Mouse (Mus musculus): Measurements from ENCODE around the gene Vmn2r76. TPM values are rescaled to one million over a fixed set of nuclear protein-coding genes. Genes with fewer than 3 reads are reported as not detected.
"Not testable (repeated sequence)": the region's sequence is repeated elsewhere in the genome, so short reads cannot be mapped to it uniquely, and the experiment has no call there.

Vmn2r76 gene
- polyA plus RNA-seq (2012; rRNA removed) = not detected in 2 replicates

DNA sequence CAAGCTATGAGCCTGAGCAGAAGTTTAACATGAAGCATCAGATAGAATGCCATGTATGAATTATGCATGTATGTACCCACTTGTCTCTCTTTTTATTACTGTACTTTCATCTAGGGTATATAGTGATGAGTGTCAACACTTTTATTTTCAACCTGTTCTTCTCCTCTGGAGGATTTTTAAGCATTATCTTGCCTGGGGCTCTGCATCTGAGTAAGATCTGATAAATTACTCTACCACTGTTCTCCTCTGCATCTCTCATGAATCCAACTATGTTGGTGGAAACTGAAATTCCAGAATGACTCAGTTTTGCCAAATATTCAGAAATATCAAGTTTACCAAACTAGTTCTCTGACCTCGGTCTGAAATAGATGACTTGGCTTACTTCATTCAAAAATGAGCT lies at the start of gene Vmn2r76:
Vmn2r76 (minus strand) TSS at position 101 of the 400 bp plus-strand sequence.
- Histone ChIP-seq H3K27me3 (ENCODE audit: control insufficient read depth, insufficient read depth, low read length) (no peaks in the 10 kb centered on the region), H3K36me3 (ENCODE audit: control insufficient read depth, insufficient read depth, low read length) (no peaks in the 10 kb centered on the region), H3K4me3 (ENCODE audit: low read depth, low read length) (no peak within 1 kb of the TSS), H3K27ac (ENCODE audit: insufficient read depth, low read depth, low read length) (no peak within 1 kb of the TSS), H3K4me1 (ENCODE audit: control insufficient read depth, insufficient read depth, insufficient read length, low read length) (no peaks in the 10 kb centered on the region)
- no peak for TF ChIP-seq CTCF (IDR thresholded peaks at IDR 0.05; ENCODE audit: extremely low read depth, insufficient read length, insufficient replicate concordance, low read depth, low read length)
- no peak for TF ChIP-seq POLR2A (IDR thresholded peaks at IDR 0.05; ENCODE audit: low read depth, low read length)
- WGBS = 72% methylated on average over 1 of the region's 1 CpGs

DNA sequence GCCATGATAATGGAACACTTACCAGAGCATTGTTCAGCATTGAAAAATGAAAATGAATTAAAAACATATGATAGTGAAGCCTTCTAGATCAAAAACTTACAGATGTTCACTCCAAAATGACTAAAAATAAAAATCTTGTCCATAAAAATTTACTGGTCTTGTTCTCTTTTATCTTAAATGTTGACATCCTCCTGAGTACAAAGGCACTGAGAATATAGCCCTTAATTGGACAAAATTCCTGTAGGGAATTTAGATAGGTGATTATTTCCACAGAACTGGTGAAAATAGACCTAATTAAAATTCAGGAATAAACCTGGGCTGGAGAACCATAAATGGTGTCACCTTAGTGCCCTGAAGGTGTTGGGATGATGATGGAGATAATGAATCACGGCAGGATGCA lies 31.0 kb upstream of the Vmn2r76 start, which contains the start of gene Olfr310:
Olfr310 (minus strand) TSS at position 101 of the 400 bp plus-strand sequence.
- Histone ChIP-seq H3K27me3 (ENCODE audit: control insufficient read depth, insufficient read depth, low read length) (no peaks in the 10 kb centered on the region), H3K4me1 (ENCODE audit: control insufficient read depth, insufficient read depth, insufficient read length, low read length) (no peaks in the 10 kb centered on the region), H3K4me3 (ENCODE audit: low read depth, low read length) (no peak within 1 kb of the TSS), H3K27ac (ENCODE audit: insufficient read depth, low read depth, low read length) (no peak within 1 kb of the TSS), H3K36me3 (ENCODE audit: control insufficient read depth, insufficient read depth, low read length) (no peaks in the 10 kb centered on the region)
- TF ChIP-seq POLR2A (IDR thresholded peaks at IDR 0.05; ENCODE audit: low read depth, low read length) = no peak
- no peak for TF ChIP-seq CTCF (IDR thresholded peaks at IDR 0.05; ENCODE audit: extremely low read depth, insufficient read length, insufficient replicate concordance, low read depth, low read length)
- WGBS = 57% methylated on average over 1 of the region's 1 CpGs

DNA sequence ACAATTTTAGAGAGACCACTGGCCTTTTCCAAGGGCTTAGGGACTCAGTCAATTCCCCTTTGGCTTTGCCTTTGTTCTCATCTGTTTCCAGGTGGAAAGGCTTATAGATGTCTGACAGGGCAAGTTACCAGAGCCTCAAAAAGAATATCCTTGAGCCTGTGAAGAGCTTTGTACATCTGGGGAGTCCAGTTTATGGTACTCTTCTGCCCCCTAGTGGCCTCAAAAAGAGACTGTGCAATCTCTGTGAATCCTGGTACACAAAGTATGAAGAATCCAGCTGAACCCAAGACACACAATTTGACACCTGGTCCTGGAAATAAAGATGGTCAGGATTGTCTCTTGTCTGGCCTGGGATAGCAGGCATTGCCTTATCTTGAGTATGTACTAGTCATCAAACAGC lies 34.8 kb downstream of the Vmn2r76 start:
- H3K27me3 ChIP-seq (ENCODE audit: control insufficient read depth, insufficient read depth, low read length) = no peaks in the 10 kb centered on the region

DNA sequence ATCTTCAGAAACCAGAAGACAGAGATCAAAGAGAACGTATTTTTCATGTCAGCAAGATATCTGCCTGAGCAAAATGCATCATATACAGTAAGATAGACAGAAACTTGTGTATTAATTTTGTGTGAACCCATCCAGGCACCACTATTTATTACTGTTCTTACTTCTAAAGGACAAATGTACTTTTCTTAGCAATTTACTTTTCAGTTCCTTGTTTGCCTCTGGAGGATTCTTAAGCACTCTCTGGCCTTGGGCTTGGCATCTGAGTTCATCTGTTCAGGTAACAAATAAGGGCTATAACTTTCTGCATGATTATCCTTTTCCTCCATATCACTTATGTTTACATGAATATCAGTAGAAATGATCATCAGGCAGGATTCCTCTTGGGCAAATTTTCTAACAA lies 74.4 kb downstream of the Vmn2r76 start, which contains the start of gene Vmn2r75:
Vmn2r75 (minus strand) TSS at position 101 of the 400 bp plus-strand sequence.
- not testable (repeated sequence) for H3K27ac ChIP-seq (ENCODE audit: insufficient read depth, low read depth, low read length); H3K36me3 ChIP-seq (ENCODE audit: control insufficient read depth, insufficient read depth, low read length); H3K27me3 ChIP-seq (ENCODE audit: control insufficient read depth, insufficient read depth, low read length); H3K4me3 ChIP-seq (ENCODE audit: low read depth, low read length); H3K4me1 ChIP-seq (ENCODE audit: control insufficient read depth, insufficient read depth, insufficient read length, low read length)
- WGBS = 30% methylated on average over 1 of the region's 1 CpGs

More for the DNA sequence above, 34.8 kb downstream of the Vmn2r76 start:
- Histone ChIP-seq H3K27ac (ENCODE audit: insufficient read depth, low read depth, low read length) (no peak overlapping the region), H3K4me1 (ENCODE audit: control insufficient read depth, insufficient read depth, insufficient read length, low read length) (no peaks in the 10 kb centered on the region), H3K4me3 (ENCODE audit: low read depth, low read length) (no peak overlapping the region), H3K36me3 (ENCODE audit: control insufficient read depth, insufficient read depth, low read length) (no peaks in the 10 kb centered on the region)
- TF ChIP-seq POLR2A (IDR thresholded peaks at IDR 0.05; ENCODE audit: low read depth, low read length) (no peak), CTCF (IDR thresholded peaks at IDR 0.05; ENCODE audit: extremely low read depth, insufficient read length, insufficient replicate concordance, low read depth, low read length) (no peak)

Other genes with a start within 250 kb of the Vmn2r76 start
- not detected in 2 replicates for gene Vmn2r75, start 74.5 kb downstream of the Vmn2r76 start, polyA plus RNA-seq (2012; rRNA removed)
- not detected in 2 replicates for gene Olfr310, start 30.9 kb upstream of the Vmn2r76 start, polyA plus RNA-seq (2012; rRNA removed)
- gene Olfr309, start 67.4 kb upstream of the Vmn2r76 start, polyA plus RNA-seq (2012; rRNA removed) = not detected in 2 replicates
- gene Olfr308, start 79.3 kb upstream of the Vmn2r76 start, polyA plus RNA-seq (2012; rRNA removed) = not detected in 2 replicates
- not detected in 2 replicates for gene Olfr307, start 91.3 kb upstream of the Vmn2r76 start, polyA plus RNA-seq (2012; rRNA removed)
- gene Olfr305, start 120.6 kb upstream of the Vmn2r76 start, polyA plus RNA-seq (2012; rRNA removed) = not detected in 2 replicates
- not detected in 2 replicates for gene Olfr304, start 140.3 kb upstream of the Vmn2r76 start, polyA plus RNA-seq (2012; rRNA removed)
- not detected in 2 replicates for gene Olfr303, start 151.5 kb upstream of the Vmn2r76 start, polyA plus RNA-seq (2012; rRNA removed)
- not detected in 2 replicates for gene Olfr301, start 157.5 kb upstream of the Vmn2r76 start, polyA plus RNA-seq (2012; rRNA removed)
- gene Olfr299, start 213.6 kb upstream of the Vmn2r76 start, polyA plus RNA-seq (2012; rRNA removed) = not detected in 2 replicates
- gene Olfr298, start 246.2 kb upstream of the Vmn2r76 start, polyA plus RNA-seq (2012; rRNA removed) = not detected in 2 replicates